Comparison of ENCODE assay signal across 10 mouse cellular contexts in the genomic region with DNA sequence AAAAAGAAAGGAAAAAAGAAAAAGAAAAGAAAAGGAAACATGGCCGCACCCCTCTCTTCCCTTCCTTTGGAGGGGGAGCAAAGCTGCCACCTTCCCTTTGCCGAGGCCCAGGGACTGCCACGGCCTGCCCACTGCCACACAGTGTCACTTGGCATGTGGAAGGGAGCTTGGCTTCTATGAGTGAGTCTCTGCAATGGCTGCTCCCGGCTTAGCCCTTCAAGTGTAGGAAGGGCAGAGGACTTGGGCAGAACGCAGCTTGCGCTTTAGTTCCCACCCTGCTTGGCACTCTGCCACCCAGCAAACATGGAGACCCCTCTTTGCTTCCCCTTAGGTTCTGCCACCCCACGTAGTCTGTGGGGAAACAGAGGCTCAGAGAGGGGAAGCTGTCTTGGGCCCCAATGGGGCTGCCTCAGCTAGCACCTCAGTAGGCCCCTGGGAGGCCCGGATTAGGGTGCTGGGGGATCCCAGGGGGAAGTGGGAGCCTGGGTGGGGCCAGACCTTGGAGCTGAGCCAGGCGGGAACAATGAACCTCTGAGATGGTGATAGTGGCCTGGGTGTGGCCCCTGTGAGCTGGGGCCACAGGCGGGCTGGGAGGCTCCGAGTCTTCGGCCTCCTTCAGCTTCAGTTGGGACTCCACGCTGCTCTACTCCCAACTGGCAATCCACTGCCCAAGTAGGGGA. TPM values are rescaled to one million over a fixed set of nuclear protein-coding genes. Genes with fewer than 3 reads are reported as not detected.
DNase-seq lines count a peak whose midpoint lies in the region; ATAC-seq and TF ChIP-seq lines count a peak whose summit lies in the region.
"Had no signal": no experiment of that assay in that cellular context is flagged by ENCODE, and none has a peak within 500 bp of the region (broad histone marks: within the 10 kb centered on the region; RNA-seq: fewer than 3 reads in every experiment).

No protein-coding gene starts in this region.

- intact Hi-C loops in left cerebral cortex, postnatal 25 days (cut with DNase I), result no loop called here

- peak overlapping the region; percentile 24; the same call in 1 of the 2 replicates for H3K27ac ChIP-seq in neural tube, embryonic 13.5 days (replicated peaks)
- peak overlapping the region; percentile 64 for H3K27ac ChIP-seq in liver, postnatal 0 days (ENCODE audit: low read depth)
- peak overlapping the region; percentile 85 for H3K27ac ChIP-seq in stomach, embryonic 16.5 days (ENCODE audit: low read length)

- H3K4me2 ChIP-seq in neural tube, embryonic 13.5 days, result no peak overlapping the region
- no peak overlapping the region for H3K4me2 ChIP-seq in liver, postnatal 0 days (ENCODE audit: low read depth, low read length)
- H3K4me2 ChIP-seq in stomach, embryonic 16.5 days (ENCODE audit: low read depth, low read length), result no peak overlapping the region

- no peaks in the 10 kb centered on the region for H3K36me3 ChIP-seq in neural tube, embryonic 13.5 days
- no peaks in the 10 kb centered on the region for H3K36me3 ChIP-seq in liver, postnatal 0 days (replicated peaks; ENCODE audit: insufficient read depth, low read length)
- no peaks in the 10 kb centered on the region for H3K36me3 ChIP-seq in stomach, embryonic 16.5 days (ENCODE audit: control insufficient read depth, insufficient read depth, low read length)

- 0 out of 2 replicates have a peak, but pooled peaks have one; percentile 37 for ATAC-seq in neural tube, embryonic 13.5 days (ENCODE audit: low read depth)
- ATAC-seq in granulocyte monocyte progenitor cell, adult 5-6 weeks (replicated peaks; ENCODE audit: poor library complexity, severe bottlenecking), result peak; percentile 60
- ATAC-seq in liver, postnatal 0 days, result peak; percentile 69
- ATAC-seq in stomach, embryonic 16.5 days (ENCODE audit: insufficient read depth, low FRiP score), result peak; percentile 87
- no peak for ATAC-seq in inflammation-experienced regulatory T-cells, adult 6 months

- no peak for TF ChIP-seq CTCF in liver, postnatal 0 days (IDR thresholded peaks at IDR 0.05; ENCODE audit: low read depth)

- DNase-seq in neural tube, embryonic 10.5 days (ENCODE audit: extremely low spot score, low spot score), result no peak
- DNase-seq in liver, postnatal 0 days, result peak; percentile 63
- DNase-seq in kidney, adult 18-20 months, result no peak
- DNase-seq in left cerebral cortex, postnatal 25 days (ENCODE audit: low spot score in 2 of 2), result no peak
- DNase-seq: cerebellum, adult 2 months; thymus, postnatal 25 days had no signal

- no peaks in the 10 kb centered on the region for H3K27me3 ChIP-seq in neural tube, embryonic 13.5 days
- no peaks in the 10 kb centered on the region for H3K27me3 ChIP-seq in liver, postnatal 0 days (ENCODE audit: insufficient read depth, low read length)
- H3K27me3 ChIP-seq in stomach, embryonic 16.5 days (ENCODE audit: control insufficient read depth, insufficient read depth, low read length), result no peaks in the 10 kb centered on the region

- no peaks in the 10 kb centered on the region for H3K9me3 ChIP-seq in neural tube, embryonic 13.5 days
- H3K9me3 ChIP-seq in liver, postnatal 0 days (ENCODE audit: low read length), result no peaks in the 10 kb centered on the region
- H3K9me3 ChIP-seq in stomach, embryonic 16.5 days (replicated peaks; ENCODE audit: control insufficient read depth, low read length), result no peaks in the 10 kb centered on the region

- peak overlapping the region; percentile 4; the same call in 1 of the 2 replicates for H3K9ac ChIP-seq in neural tube, embryonic 13.5 days
- H3K9ac ChIP-seq in liver, postnatal 0 days (replicated peaks), result 0 out of 2 replicates have a peak overlapping the region, but pooled peaks have one; percentile 8
- peak overlapping the region; percentile 59 for H3K9ac ChIP-seq in stomach, embryonic 16.5 days (ENCODE audit: low read length)

- no peak overlapping the region for H3K4me3 ChIP-seq in neural tube, embryonic 13.5 days
- no peak overlapping the region for H3K4me3 ChIP-seq in liver, postnatal 0 days (ENCODE audit: low read depth, low read length)
- H3K4me3 ChIP-seq in stomach, embryonic 16.5 days (replicated peaks; ENCODE audit: low read length), result no peak overlapping the region

- TF ChIP-seq EP300 in liver, postnatal 0 days (IDR thresholded peaks at IDR 0.05; ENCODE audit: low read depth), result no peak

- peaks cover 31% of the 10 kb centered on the region for H3K4me1 ChIP-seq in neural tube, embryonic 13.5 days (replicated peaks)
- peaks cover 25% of the 10 kb centered on the region for H3K4me1 ChIP-seq in liver, postnatal 0 days (ENCODE audit: insufficient read depth)
- peaks cover 25% of the 10 kb centered on the region for H3K4me1 ChIP-seq in stomach, embryonic 16.5 days (ENCODE audit: control insufficient read depth, insufficient read depth, low read length)

- 53% methylated on average over 13 of the region's 13 CpGs for WGBS in neural tube, embryonic 13.5 days
- 38% methylated on average over 13 of the region's 13 CpGs for WGBS in liver, postnatal 0 days (ENCODE audit: insufficient replicate concordance)
- 44% methylated on average over 13 of the region's 13 CpGs for WGBS in stomach, embryonic 16.5 days

RNA-seq across cellular contexts. Expression of a gene that starts 57.7 kb away (rescaled TPM):
- 40.1 and 41.9 TPM in 2 replicates for polyA plus RNA-seq in neural tube, embryonic 13.5 days (2015; fragmentation: Nextera tagmentation; extraction: Ambion mirVana)
- total RNA-seq in granulocyte monocyte progenitor cell, adult 5-6 weeks (2014; fragmentation: Nextera tagmentation), result 24.7 and 28.9 TPM in 2 replicates
- total RNA-seq in granulocyte monocyte progenitor cell, adult 5-6 weeks (2017), result 13.4 and 13.6 TPM in 2 replicates
- polyA plus RNA-seq in liver, postnatal 0 days (2015; fragmentation: Nextera tagmentation; extraction: Ambion mirVana), result 9.8 and 10.1 TPM in 2 replicates
- polyA plus RNA-seq in stomach, embryonic 16.5 days (2015; fragmentation: Nextera tagmentation; extraction: Ambion mirVana), result 35.7 and 36.8 TPM in 2 replicates
- 10 to 100 TPM; 49.7 to 54.0 TPM for total RNA-seq in left cerebral cortex, postnatal 25 days (2021)
- polyA plus RNA-seq in inflammation-experienced regulatory T-cells, adult 6 months (2017; shearing (Covaris generic)), result 10 to 100 TPM; 12.5 to 16.8 (median 12.8) TPM

RNA-seq across cellular contexts. Expression of a gene that starts 58.6 kb away (rescaled TPM):
- 2.2 and 2.3 TPM in 2 replicates for polyA plus RNA-seq in neural tube, embryonic 13.5 days (2015; fragmentation: Nextera tagmentation; extraction: Ambion mirVana)
- total RNA-seq in granulocyte monocyte progenitor cell, adult 5-6 weeks (2014; fragmentation: Nextera tagmentation), result 11.8 and 15.7 TPM in 2 replicates
- total RNA-seq in granulocyte monocyte progenitor cell, adult 5-6 weeks (2017), result 17.8 and 27.5 TPM in 2 replicates
- 27.5 and 43.6 TPM in 2 replicates for polyA plus RNA-seq in liver, postnatal 0 days (2015; fragmentation: Nextera tagmentation; extraction: Ambion mirVana)
- polyA plus RNA-seq in stomach, embryonic 16.5 days (2015; fragmentation: Nextera tagmentation; extraction: Ambion mirVana), result 0.69 and 0.92 TPM in 2 replicates
- total RNA-seq in left cerebral cortex, postnatal 25 days (2021), result 10 to 100 TPM; 12.1 to 12.7 TPM
- polyA plus RNA-seq in inflammation-experienced regulatory T-cells, adult 6 months (2017; shearing (Covaris generic)), result 1 to 10 TPM in 2 of 3 experiments, under 1 TPM in 1; 0.65 to 3.2 (median 2.1) TPM

Comparison
In these comparisons a context has a peak if more than half of its experiments do, and no peak if none do; other contexts are left out.
1. H3K27ac ChIP-seq: peak in every context shown above with its lines; median percentile 85 in stomach, embryonic 16.5 days; 64 in liver, postnatal 0 days; 24 in neural tube, embryonic 13.5 days.
2. H3K9ac ChIP-seq: peak in every context shown above with its lines; median percentile 59 in stomach, embryonic 16.5 days; 8 in liver, postnatal 0 days; 4 in neural tube, embryonic 13.5 days.